Mouse (Mus musculus) spleen, adult 18-20 months (tissue): ENCODE measurements around the gene Zswim2.
A peak's percentile ranks its signal among the peaks of the same experiment; 100 is the strongest.
"Not testable (repeated sequence)": the region's sequence is repeated elsewhere in the genome, so short reads cannot be mapped to it uniquely, and the experiment has no call there.

Experiments
- DNase-seq, 2 experiments: peaks; one replicate each; pipeline ENCODE4 v3.0.0; 2022; ENCODE audit warnings: mixed read lengths in 2 of 2

Gene Zswim2

GRCm38 (mm10) chr2:83940931-83941361, at the start of gene Zswim2:
Gene Zswim2, minus strand, starts transcription at chr2:83941228.
- DNase-seq = peak; percentile 38 to 57

DNA sequence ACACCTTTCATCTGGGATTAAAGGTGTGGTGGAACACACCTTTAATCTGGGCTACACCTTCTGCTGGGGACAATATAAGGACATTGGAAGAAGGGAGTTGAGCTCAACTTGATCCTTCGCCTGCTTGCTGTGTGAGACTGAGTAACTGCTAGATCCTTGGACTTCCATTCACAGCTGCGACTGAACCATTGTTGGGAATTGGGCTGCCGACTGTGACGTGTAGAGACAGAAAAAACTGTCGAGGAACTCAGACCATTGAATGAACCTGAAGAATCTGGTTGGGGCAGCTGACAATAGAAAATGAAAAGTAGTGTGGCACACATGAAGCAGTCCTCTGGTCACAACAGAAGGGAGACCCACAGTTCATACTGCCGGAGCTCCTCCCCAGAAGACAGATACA, 49.2 kb upstream of the Zswim2 start, which contains the start of gene Gm13691:
Gene Gm13691, plus strand, starts transcription at position 301 of the 400 bp plus-strand sequence.
- DNase-seq = not testable (repeated sequence)

DNA sequence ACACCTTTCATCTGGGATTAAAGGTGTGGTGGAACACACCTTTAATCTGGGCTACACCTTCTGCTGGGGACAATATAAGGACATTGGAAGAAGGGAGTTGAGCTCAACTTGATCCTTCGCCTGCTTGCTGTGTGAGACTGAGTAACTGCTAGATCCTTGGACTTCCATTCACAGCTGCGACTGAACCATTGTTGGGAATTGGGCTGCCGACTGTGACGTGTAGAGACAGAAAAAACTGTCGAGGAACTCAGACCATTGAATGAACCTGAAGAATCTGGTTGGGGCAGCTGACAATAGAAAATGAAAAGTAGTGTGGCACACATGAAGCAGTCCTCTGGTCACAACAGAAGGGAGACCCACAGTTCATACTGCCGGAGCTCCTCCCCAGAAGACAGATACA, 43.4 kb upstream of the Zswim2 start, which contains the start of gene Gm13697:
Gene Gm13697, plus strand, starts transcription at position 301 of the 400 bp plus-strand sequence.
- not testable (repeated sequence) for DNase-seq

DNA sequence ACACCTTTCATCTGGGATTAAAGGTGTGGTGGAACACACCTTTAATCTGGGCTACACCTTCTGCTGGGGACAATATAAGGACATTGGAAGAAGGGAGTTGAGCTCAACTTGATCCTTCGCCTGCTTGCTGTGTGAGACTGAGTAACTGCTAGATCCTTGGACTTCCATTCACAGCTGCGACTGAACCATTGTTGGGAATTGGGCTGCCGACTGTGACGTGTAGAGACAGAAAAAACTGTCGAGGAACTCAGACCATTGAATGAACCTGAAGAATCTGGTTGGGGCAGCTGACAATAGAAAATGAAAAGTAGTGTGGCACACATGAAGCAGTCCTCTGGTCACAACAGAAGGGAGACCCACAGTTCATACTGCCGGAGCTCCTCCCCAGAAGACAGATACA, 37.6 kb upstream of the Zswim2 start, which contains the start of gene Gm13694:
Gene Gm13694, plus strand, starts transcription at position 301 of the 400 bp plus-strand sequence.
- not testable (repeated sequence) for DNase-seq

GRCm38 (mm10) chr2:83972823-83973222, 31.8 kb upstream of the Zswim2 start, which contains the start of gene Gm13696:
Gene Gm13696, plus strand, starts transcription at chr2:83973123.
- not testable (repeated sequence) for DNase-seq

DNA sequence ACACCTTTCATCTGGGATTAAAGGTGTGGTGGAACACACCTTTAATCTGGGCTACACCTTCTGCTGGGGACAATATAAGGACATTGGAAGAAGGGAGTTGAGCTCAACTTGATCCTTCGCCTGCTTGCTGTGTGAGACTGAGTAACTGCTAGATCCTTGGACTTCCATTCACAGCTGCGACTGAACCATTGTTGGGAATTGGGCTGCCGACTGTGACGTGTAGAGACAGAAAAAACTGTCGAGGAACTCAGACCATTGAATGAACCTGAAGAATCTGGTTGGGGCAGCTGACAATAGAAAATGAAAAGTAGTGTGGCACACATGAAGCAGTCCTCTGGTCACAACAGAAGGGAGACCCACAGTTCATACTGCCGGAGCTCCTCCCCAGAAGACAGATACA, 26.0 kb upstream of the Zswim2 start, which contains the start of gene Gm13695:
Gene Gm13695, plus strand, starts transcription at position 301 of the 400 bp plus-strand sequence.
- not testable (repeated sequence) for DNase-seq

- DNase-seq = not testable (repeated sequence)
Observed at GRCm38 (mm10) chr2:83961203-83961602, 20.2 kb upstream of the Zswim2 start, which contains the start of gene Gm13693. Gene Gm13693, plus strand, starts transcription at chr2:83961503.

DNA sequence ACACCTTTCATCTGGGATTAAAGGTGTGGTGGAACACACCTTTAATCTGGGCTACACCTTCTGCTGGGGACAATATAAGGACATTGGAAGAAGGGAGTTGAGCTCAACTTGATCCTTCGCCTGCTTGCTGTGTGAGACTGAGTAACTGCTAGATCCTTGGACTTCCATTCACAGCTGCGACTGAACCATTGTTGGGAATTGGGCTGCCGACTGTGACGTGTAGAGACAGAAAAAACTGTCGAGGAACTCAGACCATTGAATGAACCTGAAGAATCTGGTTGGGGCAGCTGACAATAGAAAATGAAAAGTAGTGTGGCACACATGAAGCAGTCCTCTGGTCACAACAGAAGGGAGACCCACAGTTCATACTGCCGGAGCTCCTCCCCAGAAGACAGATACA, 14.4 kb upstream of the Zswim2 start, which contains the start of gene Gm13698:
Gene Gm13698, plus strand, starts transcription at position 301 of the 400 bp plus-strand sequence.
- not testable (repeated sequence) for DNase-seq

GRCm38 (mm10) chr2:83941792-83942191, 764 bp upstream of the Zswim2 start:
- no peak for DNase-seq

DNA sequence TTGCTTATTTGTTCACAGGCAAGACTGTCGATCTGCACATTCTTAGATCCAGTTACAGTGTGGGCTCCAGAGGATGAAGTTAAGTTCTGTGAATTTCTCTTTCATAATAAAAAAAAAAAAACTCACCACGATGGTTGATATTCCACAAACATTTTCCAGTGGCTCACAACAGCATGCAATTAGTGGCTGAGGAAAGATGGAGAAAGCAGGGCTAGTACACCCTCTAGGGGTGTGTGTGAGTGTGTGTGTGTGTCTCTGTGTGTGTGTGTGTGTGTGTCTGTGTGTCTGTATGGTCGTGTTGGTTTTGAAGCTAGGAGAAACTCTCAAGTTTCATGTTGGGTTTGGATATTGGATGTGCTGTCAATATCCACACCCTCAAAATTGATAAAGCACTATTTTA, 350 bp upstream of the Zswim2 start:
- no peak for DNase-seq

DNA sequence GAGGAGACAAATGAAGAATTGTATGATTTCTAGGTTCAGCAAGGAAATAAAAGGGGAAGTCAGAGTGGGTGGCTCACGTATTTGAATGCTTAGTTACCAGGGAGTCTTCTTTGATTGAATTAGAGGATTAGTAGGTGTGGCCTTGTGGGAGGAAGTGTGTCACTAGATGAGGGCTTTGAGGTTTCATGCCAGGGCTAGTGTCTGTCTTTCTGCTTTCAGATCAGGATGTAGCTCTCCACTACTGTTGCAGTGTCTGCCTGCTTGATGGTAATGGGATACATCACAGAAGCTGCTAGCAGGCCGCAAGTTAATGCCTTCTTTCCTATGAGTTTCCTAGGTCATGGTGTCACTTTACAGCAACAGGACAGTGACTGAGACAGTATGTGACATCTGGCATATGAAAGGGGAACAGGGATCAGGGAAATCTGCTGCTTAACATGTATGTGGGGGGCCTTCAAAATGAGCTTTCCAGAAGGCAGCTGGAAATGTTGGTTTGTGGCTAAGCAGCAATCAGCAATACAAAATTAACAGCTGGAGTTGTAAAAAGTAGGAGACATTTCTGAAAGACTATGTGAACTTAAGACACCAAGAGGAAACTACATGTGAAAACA, 11.4 kb downstream of the Zswim2 start:
- DNase-seq = peak; percentile 9 to 16

- DNase-seq = no peak
Observed at GRCm38 (mm10) chr2:83901896-83902540, 39.0 kb downstream of the Zswim2 start.

DNA sequence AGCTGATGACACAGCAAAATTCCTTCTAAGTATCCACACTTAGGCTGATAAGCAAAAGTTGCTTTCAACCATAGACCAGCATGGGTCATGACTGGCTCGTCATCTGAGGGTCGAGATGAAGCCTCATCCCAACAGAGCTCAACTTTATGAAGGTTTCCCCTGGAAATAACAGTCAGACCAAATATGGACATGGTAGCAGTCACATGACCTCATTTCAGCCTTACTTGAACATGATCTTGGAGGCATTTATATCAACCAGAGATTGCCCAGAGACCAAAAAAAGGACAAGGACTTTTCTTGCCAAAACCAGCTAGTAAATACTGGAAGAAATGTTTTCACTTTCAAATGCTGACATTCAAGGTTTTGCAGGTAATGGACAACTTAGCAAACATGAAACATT, 47.3 kb downstream of the Zswim2 start:
- DNase-seq = no peak

DNA sequence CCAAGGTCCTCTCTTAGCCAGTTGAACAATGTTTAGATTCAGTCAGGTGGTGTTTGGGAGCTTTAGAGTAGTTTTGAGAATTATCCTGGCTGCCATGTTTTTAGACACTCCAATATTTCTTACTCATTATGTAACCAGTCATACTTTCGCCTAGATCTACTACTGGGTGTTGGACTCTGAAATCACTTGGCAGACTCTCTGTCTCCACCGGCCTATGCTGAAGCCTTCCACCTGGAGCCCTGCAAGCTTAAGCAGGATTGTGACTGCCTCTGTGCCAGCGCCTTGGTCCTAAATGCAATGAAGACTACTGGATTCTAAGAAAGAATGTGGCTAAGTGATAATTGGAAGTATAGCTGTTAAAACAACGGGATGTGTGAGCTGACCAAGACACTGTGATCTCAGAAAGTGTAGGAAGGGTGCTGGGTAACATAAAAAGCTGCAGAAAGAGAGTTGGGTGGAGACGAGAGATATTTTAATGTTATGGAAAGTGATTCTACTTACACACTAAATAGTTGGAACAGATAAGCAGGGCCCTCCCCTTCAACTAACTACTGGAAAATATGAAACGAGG, 57.1 kb downstream of the Zswim2 start:
- no peak for DNase-seq
